Mouse (Mus musculus) forebrain, embryonic 11.5 days (tissue): ENCODE results near the gene Ly86. TPM values are rescaled to one million over a fixed set of nuclear protein-coding genes. Genes with fewer than 3 reads are reported as not detected.

Experiments
- ATAC-seq: fragments of 200-750 bp; cut with Nextera tagmentation; replicated peaks from 2 replicates; pipeline ENCODE4 v1.8.0; 2017; ENCODE audit warnings: moderate TSS enrichment; ENCODE audit not compliant: low FRiP score
- DNase-seq: peaks from one replicate; pipeline ENCODE4 v3.0.0-alpha.2; 2017; ENCODE audit warnings: low spot score
- H3K27ac ChIP-seq: fragments of 300-500 bp; sonication (generic); 2 replicates; pipeline ENCODE4 v1.5.1; 2014; ENCODE audit warnings: low read depth, low read length
- H3K27me3 ChIP-seq: fragments of 300-500 bp; sonication (generic); 2 replicates; pipeline ENCODE4 v1.6.1; 2014; ENCODE audit warnings: mild to moderate bottlenecking, low read length, mixed read lengths; ENCODE audit not compliant: control insufficient read depth, insufficient read depth
- H3K36me3 ChIP-seq: fragments of 300-500 bp; sonication (generic); 2 replicates; pipeline ENCODE4 v1.6.1; 2014; ENCODE audit warnings: mild to moderate bottlenecking, low read length, moderate library complexity, mixed read lengths; ENCODE audit not compliant: control insufficient read depth, insufficient read depth
- H3K4me1 ChIP-seq: fragments of 300-500 bp; sonication (generic); replicated peaks from 2 replicates; pipeline ENCODE4 v1.6.1; 2014; ENCODE audit warnings: low read length, mixed read lengths; ENCODE audit not compliant: control insufficient read depth, insufficient read depth
- H3K4me2 ChIP-seq: fragments of 300-500 bp; sonication (generic); 2 replicates; pipeline ENCODE4 v1.6.1; 2014; ENCODE audit warnings: low read depth, mild to moderate bottlenecking, low read length, moderate library complexity, mixed read lengths; ENCODE audit not compliant: severe bottlenecking
- H3K4me3 ChIP-seq: fragments of 300-500 bp; sonication (generic); 2 replicates; pipeline ENCODE4 v1.5.1; 2014; ENCODE audit warnings: low read depth, low read length
- H3K9ac ChIP-seq: fragments of 300-500 bp; sonication (generic); 2 replicates; pipeline ENCODE4 v1.6.1; 2014; ENCODE audit warnings: low read length
- H3K9me3 ChIP-seq: fragments of 300-500 bp; sonication (generic); 2 replicates; pipeline ENCODE4 v1.6.1; 2016; ENCODE audit warnings: low read length, mixed read lengths; ENCODE audit not compliant: control insufficient read depth
- WGBS: fragments of 180-500 bp; shearing (Covaris S2); extraction: QIAGEN DNeasy Blood & Tissue Kit; methylation state at CpG from one replicate; pipeline ENCODE4 v1.1.7; 2014; 5-methylcytosine and 5-hydroxymethylcytosine counted together
- polyA plus RNA-seq: library from polyadenylated mRNA; unstranded; fragments of >200 nt; fragmentation: Nextera tagmentation; extraction: Ambion mirVana; gene quantifications from 2 replicates; pipeline ENCODE4 v1.2.1, GENCODE M21; 2014

Ly86 gene
- polyA plus RNA-seq, 1 experiment from 2014 or later: 4.0 TPM

GRCm38 (mm10) chr13:37402421-37402820, 57.4 kb downstream of the Ly86 start:
- no peak overlapping the region for H3K4me3 ChIP-seq
- no peaks in the 10 kb centered on the region for H3K9me3 ChIP-seq
- ATAC-seq: no peak
- 48% methylated on average over 3 of the region's 3 CpGs for WGBS
- H3K27ac ChIP-seq: no peak overlapping the region
- H3K27me3 ChIP-seq: no peaks in the 10 kb centered on the region
- no peak overlapping the region for H3K4me2 ChIP-seq
- no peak for DNase-seq
- H3K36me3 ChIP-seq: no peaks in the 10 kb centered on the region
- no peaks in the 10 kb centered on the region for H3K4me1 ChIP-seq
- no peak overlapping the region for H3K9ac ChIP-seq

GRCm38 (mm10) chr13:37403708-37404107, 58.7 kb downstream of the Ly86 start:
- no peaks in the 10 kb centered on the region for H3K4me1 ChIP-seq
- no peak overlapping the region for H3K4me2 ChIP-seq
- H3K4me3 ChIP-seq: no peak overlapping the region
- H3K36me3 ChIP-seq: no peaks in the 10 kb centered on the region
- no peaks in the 10 kb centered on the region for H3K9me3 ChIP-seq
- no peak overlapping the region for H3K27ac ChIP-seq
- no peaks in the 10 kb centered on the region for H3K27me3 ChIP-seq
- DNase-seq (no peak), ATAC-seq (no peak)
- no peak overlapping the region for H3K9ac ChIP-seq
- 90% methylated on average over 2 of the region's 2 CpGs for WGBS

- H3K9ac ChIP-seq: no peak overlapping the region
- H3K27me3 ChIP-seq: no peaks in the 10 kb centered on the region
- H3K36me3 ChIP-seq: no peaks in the 10 kb centered on the region
- no peak for ATAC-seq
- no peaks in the 10 kb centered on the region for H3K4me1 ChIP-seq
- no peaks in the 10 kb centered on the region for H3K9me3 ChIP-seq
- no peak overlapping the region for H3K27ac ChIP-seq
- H3K4me3 ChIP-seq: no peak overlapping the region
- no peak overlapping the region for H3K4me2 ChIP-seq
- no peak for DNase-seq
- 97% methylated on average over 1 of the region's 1 CpGs for WGBS
Measured at GRCm38 (mm10) chr13:37415696-37416095, 70.7 kb downstream of the Ly86 start.

- no peak overlapping the region for H3K4me3 ChIP-seq
- 89% methylated on average over 6 of the region's 6 CpGs for WGBS
- no peaks in the 10 kb centered on the region for H3K9me3 ChIP-seq
- no peaks in the 10 kb centered on the region for H3K27me3 ChIP-seq
- no peak for DNase-seq
- no peak for ATAC-seq
- no peak overlapping the region for H3K4me2 ChIP-seq
- H3K36me3 ChIP-seq: no peaks in the 10 kb centered on the region
- no peaks in the 10 kb centered on the region for H3K4me1 ChIP-seq
- no peak overlapping the region for H3K27ac ChIP-seq
- H3K9ac ChIP-seq: no peak overlapping the region
Measured at GRCm38 (mm10) chr13:37423416-37423815, 78.4 kb downstream of the Ly86 start.

GRCm38 (mm10) chr13:37424904-37425303, 79.9 kb downstream of the Ly86 start:
- Histone ChIP-seq H3K4me3 (no peak overlapping the region), H3K4me1 (no peaks in the 10 kb centered on the region), H3K36me3 (no peaks in the 10 kb centered on the region), H3K9ac (no peak overlapping the region), H3K27ac (no peak overlapping the region), H3K4me2 (no peak overlapping the region), H3K9me3 (no peaks in the 10 kb centered on the region), H3K27me3 (no peaks in the 10 kb centered on the region)
- no peak for DNase-seq
- ATAC-seq: no peak
- 94% methylated on average over 6 of the region's 6 CpGs for WGBS

GRCm38 (mm10) chr13:37425406-37425805, 80.4 kb downstream of the Ly86 start:
- Histone ChIP-seq H3K9me3 (no peaks in the 10 kb centered on the region), H3K36me3 (no peaks in the 10 kb centered on the region), H3K27ac (no peak overlapping the region), H3K27me3 (no peaks in the 10 kb centered on the region), H3K4me2 (no peak overlapping the region), H3K4me1 (no peaks in the 10 kb centered on the region), H3K9ac (no peak overlapping the region), H3K4me3 (no peak overlapping the region)
- ATAC-seq (no peak), DNase-seq (no peak)
- 56% methylated on average over 3 of the region's 3 CpGs for WGBS

- Histone ChIP-seq H3K4me1 (no peaks in the 10 kb centered on the region), H3K36me3 (no peaks in the 10 kb centered on the region), H3K9me3 (no peaks in the 10 kb centered on the region), H3K4me3 (no peak overlapping the region), H3K27me3 (no peaks in the 10 kb centered on the region), H3K4me2 (no peak overlapping the region), H3K27ac (no peak overlapping the region), H3K9ac (no peak overlapping the region)
- 90% methylated on average over 12 of the region's 12 CpGs for WGBS
- no peak for ATAC-seq
- DNase-seq: no peak
Measured at GRCm38 (mm10) chr13:37426578-37427336, 81.7 kb downstream of the Ly86 start.

- H3K36me3 ChIP-seq: no peaks in the 10 kb centered on the region
- no peak overlapping the region for H3K4me2 ChIP-seq
- H3K4me1 ChIP-seq: no peaks in the 10 kb centered on the region
- no peak overlapping the region for H3K4me3 ChIP-seq
- H3K27ac ChIP-seq: no peak overlapping the region
- WGBS: 83% methylated on average over 3 of the region's 3 CpGs
- no peak overlapping the region for H3K9ac ChIP-seq
- ATAC-seq (no peak), DNase-seq (no peak)
- no peaks in the 10 kb centered on the region; the same call in 1 of the 2 replicates for H3K27me3 ChIP-seq
- H3K9me3 ChIP-seq: no peaks in the 10 kb centered on the region
Measured at GRCm38 (mm10) chr13:37428496-37428895, 83.5 kb downstream of the Ly86 start.

GRCm38 (mm10) chr13:37429661-37430271, 84.8 kb downstream of the Ly86 start:
- H3K27me3 ChIP-seq: peaks cover 2% of the 10 kb centered on the region; the same call in 1 of the 2 replicates
- no peak overlapping the region for H3K27ac ChIP-seq
- H3K9me3 ChIP-seq: no peaks in the 10 kb centered on the region
- WGBS: 78% methylated on average over 8 of the region's 8 CpGs
- H3K4me1 ChIP-seq: peaks cover 2% of the 10 kb centered on the region; the same call in 1 of the 2 replicates
- no peak overlapping the region for H3K9ac ChIP-seq
- DNase-seq: no peak
- no peak overlapping the region for H3K4me2 ChIP-seq
- no peak for ATAC-seq
- no peak overlapping the region for H3K4me3 ChIP-seq
- no peaks in the 10 kb centered on the region for H3K36me3 ChIP-seq
